Mouse (Mus musculus): Measurements from ENCODE around the gene Gnb4. TPM values are rescaled to one million over a fixed set of nuclear protein-coding genes. Genes with fewer than 3 reads are reported as not detected.

The Gnb4 gene
- polyA plus RNA-seq, 1 experiment, result 0.05 TPM

DNA sequence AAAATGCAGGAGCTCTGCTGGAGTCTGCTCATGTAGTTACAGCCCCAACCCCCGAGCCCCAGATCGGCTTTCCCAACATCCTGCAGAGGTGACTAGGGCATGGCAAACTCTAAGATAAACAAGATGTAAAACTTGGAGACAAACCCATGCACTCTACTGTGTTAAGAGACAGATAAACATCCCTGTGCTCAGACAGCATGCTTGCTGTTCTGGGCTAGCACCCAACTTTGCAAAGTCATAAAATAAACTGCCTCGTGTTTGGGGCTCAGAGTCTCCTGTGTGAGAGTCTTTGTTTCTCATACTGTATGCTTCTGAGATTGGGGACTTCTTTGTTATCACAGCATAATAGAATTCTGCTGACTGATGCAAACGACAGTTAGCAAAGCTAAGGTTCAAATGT, 36.4 kb upstream of the Gnb4 start:
- H3K4me1 ChIP-seq (ENCODE audit: control insufficient read depth), result no peaks in the 10 kb centered on the region; the same call in none of the 2 replicates
- no peak overlapping the region for H3K4me3 ChIP-seq (replicated peaks)
- H3K9me3 ChIP-seq (ENCODE audit: control insufficient read depth, low read length), result no peaks in the 10 kb centered on the region
- no peaks in the 10 kb centered on the region for H3K36me3 ChIP-seq (ENCODE audit: control insufficient read depth)
- H3K27me3 ChIP-seq (ENCODE audit: control insufficient read depth), result no peaks in the 10 kb centered on the region
- TF ChIP-seq GATA1 (IDR thresholded peaks at IDR 0.05; ENCODE audit: low read length) (no peak), TAL1 (IDR thresholded peaks at IDR 0.05; ENCODE audit: low read length) (no peak)

DNA sequence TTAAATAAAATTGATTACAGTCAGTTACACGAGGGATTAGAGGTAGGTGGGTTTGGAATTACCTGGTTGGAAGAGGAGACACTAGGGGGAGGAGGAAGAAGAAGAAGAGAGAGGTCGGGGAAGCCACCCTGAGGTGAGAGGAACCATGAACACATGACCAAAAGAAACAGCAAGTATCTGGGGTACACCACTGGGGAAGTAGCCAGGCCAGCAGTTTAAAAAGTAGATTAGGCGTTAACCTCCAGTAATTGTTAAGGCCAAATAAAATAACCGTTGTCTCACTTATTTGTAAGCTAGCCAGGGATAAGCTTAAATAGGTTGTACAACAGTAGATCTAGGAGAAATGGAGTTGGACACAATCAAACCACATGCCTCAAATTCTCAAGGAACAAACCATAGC, 32.9 kb upstream of the Gnb4 start:
- no peaks in the 10 kb centered on the region for H3K9me3 ChIP-seq (ENCODE audit: control insufficient read depth, low read length)
- no peaks in the 10 kb centered on the region for H3K27me3 ChIP-seq (ENCODE audit: control insufficient read depth)
- H3K4me1 ChIP-seq (ENCODE audit: control insufficient read depth), result no peaks in the 10 kb centered on the region
- TF ChIP-seq TAL1 (IDR thresholded peaks at IDR 0.05; ENCODE audit: low read length) (no peak), GATA1 (IDR thresholded peaks at IDR 0.05; ENCODE audit: low read length) (no peak)
- H3K4me3 ChIP-seq (replicated peaks), result no peak overlapping the region
- H3K36me3 ChIP-seq (ENCODE audit: control insufficient read depth), result no peaks in the 10 kb centered on the region

DNA sequence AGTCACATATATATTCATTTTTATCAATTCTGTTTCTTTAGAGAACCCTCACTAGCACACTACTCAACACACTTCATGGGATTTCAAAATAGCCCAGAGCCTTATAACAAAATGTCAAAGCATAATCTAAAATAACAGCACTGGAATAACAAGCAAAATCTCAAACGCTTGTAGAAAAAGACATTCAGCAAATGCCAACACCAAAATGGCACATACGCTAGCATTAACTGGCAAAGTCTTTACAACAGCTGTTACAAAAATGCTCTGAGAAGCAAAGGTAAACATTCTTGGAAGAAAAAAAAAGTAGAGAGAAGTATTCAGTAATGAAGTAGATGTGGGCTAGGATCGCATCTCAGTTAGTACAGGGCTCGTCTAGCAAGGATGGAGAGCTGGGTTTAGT, 30.5 kb upstream of the Gnb4 start:
- no peaks in the 10 kb centered on the region for H3K9me3 ChIP-seq (ENCODE audit: control insufficient read depth, low read length)
- no peaks in the 10 kb centered on the region for H3K27me3 ChIP-seq (ENCODE audit: control insufficient read depth)
- TF ChIP-seq GATA1 (IDR thresholded peaks at IDR 0.05; ENCODE audit: low read length), result no peak
- TF ChIP-seq TAL1 (IDR thresholded peaks at IDR 0.05; ENCODE audit: low read length), result no peak
- H3K4me1 ChIP-seq (ENCODE audit: control insufficient read depth), result no peaks in the 10 kb centered on the region
- no peak overlapping the region for H3K4me3 ChIP-seq (replicated peaks)
- H3K36me3 ChIP-seq (ENCODE audit: control insufficient read depth), result no peaks in the 10 kb centered on the region

DNA sequence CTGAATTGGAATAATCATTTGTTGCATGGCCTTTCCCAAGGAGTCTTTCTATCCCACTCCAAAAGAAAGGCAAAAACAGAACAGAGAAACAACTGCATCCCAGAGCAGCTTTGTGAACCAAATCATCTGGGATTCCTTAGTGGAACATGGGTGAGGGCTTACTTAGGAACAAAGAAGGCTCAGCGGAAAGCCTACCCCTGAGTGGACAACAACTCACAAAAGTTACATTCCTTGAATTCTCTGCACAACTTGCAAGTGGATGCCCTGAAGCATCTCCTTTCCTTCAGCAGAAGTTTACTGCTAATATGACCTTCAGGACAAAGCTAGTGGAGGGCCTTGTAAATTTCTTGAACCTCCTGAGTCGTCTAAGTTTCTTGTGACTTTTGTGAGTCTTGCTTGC, 28.4 kb upstream of the Gnb4 start:
- TF ChIP-seq TAL1 (IDR thresholded peaks at IDR 0.05; ENCODE audit: low read length) (no peak), GATA1 (IDR thresholded peaks at IDR 0.05; ENCODE audit: low read length) (no peak)
- Histone ChIP-seq H3K36me3 (ENCODE audit: control insufficient read depth) (no peaks in the 10 kb centered on the region), H3K4me1 (ENCODE audit: control insufficient read depth) (no peaks in the 10 kb centered on the region), H3K27me3 (ENCODE audit: control insufficient read depth) (no peaks in the 10 kb centered on the region), H3K9me3 (ENCODE audit: control insufficient read depth, low read length) (peaks cover 1% of the 10 kb centered on the region; the same call in 1 of the 2 replicates), H3K4me3 (replicated peaks) (no peak overlapping the region)

DNA sequence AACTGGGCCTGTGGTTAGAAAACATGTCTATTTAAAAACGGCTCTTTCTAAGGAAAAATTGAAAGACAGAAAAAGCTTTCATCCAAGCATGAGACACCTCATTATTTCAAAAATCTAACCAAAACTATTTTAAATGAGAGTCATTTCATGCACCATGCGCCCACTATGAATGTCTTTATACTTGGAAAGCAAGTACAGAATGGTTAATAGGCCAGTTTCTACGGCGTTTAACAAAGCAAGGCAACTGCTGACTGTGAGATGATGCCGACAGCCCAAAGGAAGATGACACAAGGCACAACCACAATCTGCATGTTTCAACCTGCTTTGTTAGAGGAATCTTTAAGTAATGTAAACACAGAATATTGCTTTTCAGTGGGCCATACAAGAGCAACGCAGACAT, 25.7 kb upstream of the Gnb4 start:
- H3K4me3 ChIP-seq (replicated peaks), result no peak overlapping the region
- no peaks in the 10 kb centered on the region for H3K4me1 ChIP-seq (ENCODE audit: control insufficient read depth)
- TF ChIP-seq GATA1 (IDR thresholded peaks at IDR 0.05; ENCODE audit: low read length) (no peak), TAL1 (IDR thresholded peaks at IDR 0.05; ENCODE audit: low read length) (no peak)
- H3K27me3 ChIP-seq (ENCODE audit: control insufficient read depth), result no peaks in the 10 kb centered on the region
- H3K9me3 ChIP-seq (ENCODE audit: control insufficient read depth, low read length), result peaks cover 3% of the 10 kb centered on the region; the same call in 1 of the 2 replicates
- no peaks in the 10 kb centered on the region for H3K36me3 ChIP-seq (ENCODE audit: control insufficient read depth)

DNA sequence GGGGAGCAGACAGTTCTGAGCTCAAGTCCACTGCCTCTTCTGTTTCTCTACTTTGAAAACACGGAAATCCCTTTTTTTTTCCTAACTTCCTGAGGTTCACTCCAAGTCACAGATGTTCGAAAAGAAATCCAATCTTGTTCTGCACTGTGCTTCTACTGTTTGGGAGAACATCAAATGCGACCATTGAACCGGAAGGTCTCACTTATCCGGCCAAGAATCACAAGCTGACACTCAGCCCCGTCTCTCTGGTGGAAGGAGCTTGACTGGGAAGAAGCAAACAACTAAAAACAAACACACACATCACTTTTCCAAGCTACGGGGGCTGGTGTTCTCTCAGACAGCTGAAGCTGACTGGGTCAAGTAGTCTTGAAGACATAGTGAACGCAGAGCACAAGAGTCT, 21.9 kb upstream of the Gnb4 start:
- Histone ChIP-seq H3K4me1 (ENCODE audit: control insufficient read depth) (no peaks in the 10 kb centered on the region), H3K36me3 (ENCODE audit: control insufficient read depth) (no peaks in the 10 kb centered on the region), H3K27me3 (ENCODE audit: control insufficient read depth) (no peaks in the 10 kb centered on the region), H3K4me3 (replicated peaks) (no peak overlapping the region), H3K9me3 (ENCODE audit: control insufficient read depth, low read length) (peaks cover 3% of the 10 kb centered on the region; the same call in 1 of the 2 replicates)
- TF ChIP-seq GATA1 (IDR thresholded peaks at IDR 0.05; ENCODE audit: low read length), result no peak
- TF ChIP-seq TAL1 (IDR thresholded peaks at IDR 0.05; ENCODE audit: low read length), result no peak

DNA sequence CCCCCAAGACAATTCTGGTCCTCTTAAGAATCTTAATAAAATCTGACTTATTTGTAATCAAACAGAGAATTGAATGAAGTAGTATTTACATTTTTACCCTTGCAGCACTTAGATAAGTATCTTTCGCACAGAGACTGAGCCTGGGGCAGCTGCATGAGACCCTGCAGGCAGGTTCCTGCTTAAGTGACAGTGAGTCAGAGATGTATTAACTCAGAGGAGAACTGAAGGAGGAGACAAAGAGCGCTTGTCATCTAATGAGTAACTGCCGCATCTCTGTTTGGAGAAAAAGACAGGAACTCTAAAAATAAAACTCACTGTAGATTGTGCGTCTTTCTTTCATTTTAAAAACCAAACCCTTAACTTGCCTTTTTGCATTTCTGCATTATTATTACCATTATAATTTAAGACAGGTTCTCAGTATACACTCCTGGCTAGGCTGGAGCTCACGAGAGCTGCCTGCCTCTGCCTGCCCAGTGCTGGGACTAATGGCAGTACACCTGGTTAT, 16.4 kb upstream of the Gnb4 start:
- no peaks in the 10 kb centered on the region for H3K9me3 ChIP-seq (ENCODE audit: control insufficient read depth, low read length)
- no peaks in the 10 kb centered on the region for H3K4me1 ChIP-seq (ENCODE audit: control insufficient read depth)
- no peak for TF ChIP-seq TAL1 (IDR thresholded peaks at IDR 0.05; ENCODE audit: low read length)
- TF ChIP-seq GATA1 (IDR thresholded peaks at IDR 0.05; ENCODE audit: low read length), result no peak
- no peaks in the 10 kb centered on the region for H3K27me3 ChIP-seq (ENCODE audit: control insufficient read depth)
- no peaks in the 10 kb centered on the region for H3K36me3 ChIP-seq (ENCODE audit: control insufficient read depth)
- H3K4me3 ChIP-seq (replicated peaks), result no peak overlapping the region

DNA sequence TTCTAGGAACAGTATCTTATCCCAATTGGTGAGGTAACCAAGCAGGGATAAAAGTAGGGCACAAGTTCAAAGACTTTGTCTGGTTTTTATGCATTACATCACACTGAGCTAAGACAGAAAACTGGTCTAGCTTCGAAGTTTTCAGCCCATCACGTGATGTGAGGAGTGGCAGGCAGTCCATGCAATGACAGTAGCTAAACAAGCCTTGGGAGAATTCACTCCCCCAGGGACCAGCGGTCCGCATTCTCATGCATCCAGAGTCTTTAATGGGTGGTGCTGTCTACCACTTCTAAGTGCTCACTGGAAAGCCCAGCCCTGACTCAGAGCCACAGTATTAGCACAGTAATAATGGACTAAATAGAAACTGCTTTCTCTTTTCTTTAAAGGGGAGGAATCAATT, 13.8 kb upstream of the Gnb4 start:
- H3K4me3 ChIP-seq (replicated peaks), result no peak overlapping the region
- H3K27me3 ChIP-seq (ENCODE audit: control insufficient read depth), result no peaks in the 10 kb centered on the region
- no peaks in the 10 kb centered on the region for H3K4me1 ChIP-seq (ENCODE audit: control insufficient read depth)
- H3K9me3 ChIP-seq (ENCODE audit: control insufficient read depth, low read length), result no peaks in the 10 kb centered on the region
- TF ChIP-seq TAL1 (IDR thresholded peaks at IDR 0.05; ENCODE audit: low read length) (no peak), GATA1 (IDR thresholded peaks at IDR 0.05; ENCODE audit: low read length) (no peak)
- H3K36me3 ChIP-seq (ENCODE audit: control insufficient read depth), result no peaks in the 10 kb centered on the region

DNA sequence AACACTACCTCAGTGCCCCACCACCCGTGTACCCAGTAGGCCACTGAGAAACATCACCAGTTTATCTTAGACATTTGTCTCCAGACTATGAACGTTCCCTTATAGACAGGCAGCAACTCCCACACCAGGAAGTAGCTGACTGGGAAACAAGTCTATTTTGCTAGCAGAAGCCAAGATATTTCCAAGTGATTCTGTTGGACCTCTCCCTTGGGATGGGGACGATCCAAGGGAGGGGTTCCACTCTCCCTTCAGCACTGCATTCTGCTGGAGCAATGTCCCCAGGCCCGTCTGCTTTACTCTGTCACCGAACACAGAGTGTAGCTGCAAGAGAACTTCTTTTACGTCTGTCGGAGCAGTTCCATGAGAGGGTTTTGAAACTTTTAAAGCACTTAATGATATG, 11.8 kb upstream of the Gnb4 start:
- Histone ChIP-seq H3K36me3 (ENCODE audit: control insufficient read depth) (no peaks in the 10 kb centered on the region), H3K4me1 (ENCODE audit: control insufficient read depth) (no peaks in the 10 kb centered on the region), H3K4me3 (replicated peaks) (no peak overlapping the region), H3K9me3 (ENCODE audit: control insufficient read depth, low read length) (no peaks in the 10 kb centered on the region), H3K27me3 (ENCODE audit: control insufficient read depth) (no peaks in the 10 kb centered on the region)
- TF ChIP-seq GATA1 (IDR thresholded peaks at IDR 0.05; ENCODE audit: low read length) (no peak), TAL1 (IDR thresholded peaks at IDR 0.05; ENCODE audit: low read length) (no peak)

DNA sequence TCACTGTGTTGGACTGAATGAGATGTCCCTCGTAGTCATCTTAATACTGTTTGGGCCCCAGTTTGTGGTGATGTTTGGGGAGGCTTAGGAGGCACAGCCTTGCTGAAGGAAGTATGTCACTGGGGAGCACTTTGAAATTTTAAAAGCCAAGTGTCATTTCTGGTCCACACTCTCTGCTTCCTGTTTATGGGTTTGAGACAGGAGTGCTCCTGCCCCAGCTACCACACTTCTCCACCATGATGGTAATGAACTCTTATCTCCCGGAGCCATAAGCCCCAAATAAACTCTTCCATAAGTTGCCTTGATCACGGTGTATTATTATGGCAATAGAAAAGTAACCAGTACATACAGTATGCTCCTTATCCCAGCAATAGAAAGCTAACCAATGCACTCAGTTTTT, 5.7 kb upstream of the Gnb4 start:
- Histone ChIP-seq H3K4me1 (ENCODE audit: control insufficient read depth) (peaks cover under 1% of the 10 kb centered on the region), H3K4me3 (replicated peaks) (no peak overlapping the region)
- TF ChIP-seq TAL1 (IDR thresholded peaks at IDR 0.05; ENCODE audit: low read length) (no peak), GATA1 (IDR thresholded peaks at IDR 0.05; ENCODE audit: low read length) (no peak)

More for the DNA sequence above, 5.7 kb upstream of the Gnb4 start:
- Histone ChIP-seq H3K9me3 (ENCODE audit: control insufficient read depth, low read length) (no peaks in the 10 kb centered on the region), H3K36me3 (ENCODE audit: control insufficient read depth) (no peaks in the 10 kb centered on the region), H3K27me3 (ENCODE audit: control insufficient read depth) (peaks cover 13% of the 10 kb centered on the region)
